Mouse (Mus musculus): ENCODE data around the gene Padi3. TPM values are rescaled to one million over a fixed set of nuclear protein-coding genes. Genes with fewer than 3 reads are reported as not detected.

Padi3 gene
- polyA plus RNA-seq, 1 experiment from 2014 or later, result not detected

DNA sequence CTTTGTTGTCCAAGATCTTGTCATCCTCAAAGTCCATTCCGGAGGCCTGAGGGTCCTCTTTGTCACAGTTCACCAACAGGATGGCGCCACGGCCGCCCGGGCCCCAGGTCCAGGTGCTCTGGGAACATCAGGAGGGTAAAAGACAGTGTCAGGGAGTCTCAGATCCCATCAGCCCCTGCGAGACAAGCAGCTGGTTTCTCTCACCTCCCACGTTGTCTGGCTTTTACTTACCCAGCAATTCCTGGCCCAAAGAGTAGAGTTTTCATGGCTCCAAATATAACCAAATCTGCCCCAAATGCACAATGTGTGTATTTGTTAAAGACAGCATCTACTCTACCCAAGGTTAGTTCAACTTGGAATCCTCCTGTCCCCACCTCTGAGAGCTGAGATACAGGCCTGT lies 48.8 kb downstream of the Padi3 start:
- H3K4me3 ChIP-seq (ENCODE audit: low read depth, low read length), result no peak overlapping the region
- H3K9me3 ChIP-seq (ENCODE audit: control insufficient read depth, low read length), result no peaks in the 10 kb centered on the region
- H3K27me3 ChIP-seq (ENCODE audit: control insufficient read depth, insufficient read depth, low read length), result no peaks in the 10 kb centered on the region
- no peak overlapping the region for H3K4me2 ChIP-seq (ENCODE audit: low read depth, low read length)
- ATAC-seq (ENCODE audit: low read depth), result no peak
- H3K9ac ChIP-seq (replicated peaks; ENCODE audit: low read depth, low read length), result no peak overlapping the region
- H3K36me3 ChIP-seq (ENCODE audit: control insufficient read depth, insufficient read depth, low read length), result no peaks in the 10 kb centered on the region
- no peak overlapping the region for H3K27ac ChIP-seq (ENCODE audit: low read depth, low read length)
- WGBS, result 91% methylated on average over 7 of the region's 7 CpGs
- no peaks in the 10 kb centered on the region for H3K4me1 ChIP-seq (ENCODE audit: control insufficient read depth, insufficient read depth, low read length)

- Histone ChIP-seq H3K9ac (replicated peaks; ENCODE audit: low read depth, low read length) (no peak overlapping the region), H3K36me3 (ENCODE audit: control insufficient read depth, insufficient read depth, low read length) (no peaks in the 10 kb centered on the region), H3K4me3 (ENCODE audit: low read depth, low read length) (no peak overlapping the region), H3K27me3 (ENCODE audit: control insufficient read depth, insufficient read depth, low read length) (no peaks in the 10 kb centered on the region), H3K4me1 (ENCODE audit: control insufficient read depth, insufficient read depth, low read length) (no peaks in the 10 kb centered on the region), H3K9me3 (ENCODE audit: control insufficient read depth, low read length) (no peaks in the 10 kb centered on the region), H3K27ac (ENCODE audit: low read depth, low read length) (no peak overlapping the region), H3K4me2 (ENCODE audit: low read depth, low read length) (no peak overlapping the region)
- no peak for ATAC-seq (ENCODE audit: low read depth)
- 90% methylated on average over 3 of the region's 3 CpGs for WGBS
Observed at GRCm38 (mm10) chr4:140755811-140756210, 54.6 kb downstream of the Padi3 start.

DNA sequence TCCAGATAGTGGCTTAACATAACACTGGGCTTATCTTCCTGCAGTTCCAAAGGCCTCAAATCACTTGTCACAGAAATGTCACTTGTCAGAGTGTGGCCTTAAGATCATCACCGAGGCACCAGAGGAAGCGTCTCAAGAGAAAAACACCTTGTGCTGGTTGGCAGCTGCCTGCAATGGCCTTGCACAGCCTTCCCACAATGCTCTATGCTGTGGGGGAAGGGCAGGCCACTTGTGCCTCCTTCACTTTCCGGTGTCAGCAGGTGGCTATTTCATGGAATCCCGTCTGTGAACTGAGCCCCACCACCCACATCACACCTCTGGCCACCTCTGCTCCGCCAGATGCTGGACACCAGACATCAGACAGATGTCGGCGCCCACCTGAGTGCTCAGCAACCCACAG lies 57.1 kb downstream of the Padi3 start:
- no peaks in the 10 kb centered on the region for H3K9me3 ChIP-seq (ENCODE audit: control insufficient read depth, low read length)
- no peak overlapping the region for H3K27ac ChIP-seq (ENCODE audit: low read depth, low read length)
- no peak for ATAC-seq (ENCODE audit: low read depth)
- H3K36me3 ChIP-seq (ENCODE audit: control insufficient read depth, insufficient read depth, low read length), result no peaks in the 10 kb centered on the region
- H3K9ac ChIP-seq (replicated peaks; ENCODE audit: low read depth, low read length), result no peak overlapping the region
- no peaks in the 10 kb centered on the region for H3K27me3 ChIP-seq (ENCODE audit: control insufficient read depth, insufficient read depth, low read length)
- 74% methylated on average over 7 of the region's 7 CpGs for WGBS
- no peaks in the 10 kb centered on the region for H3K4me1 ChIP-seq (ENCODE audit: control insufficient read depth, insufficient read depth, low read length)
- no peak overlapping the region for H3K4me3 ChIP-seq (ENCODE audit: low read depth, low read length)
- no peak overlapping the region for H3K4me2 ChIP-seq (ENCODE audit: low read depth, low read length)

DNA sequence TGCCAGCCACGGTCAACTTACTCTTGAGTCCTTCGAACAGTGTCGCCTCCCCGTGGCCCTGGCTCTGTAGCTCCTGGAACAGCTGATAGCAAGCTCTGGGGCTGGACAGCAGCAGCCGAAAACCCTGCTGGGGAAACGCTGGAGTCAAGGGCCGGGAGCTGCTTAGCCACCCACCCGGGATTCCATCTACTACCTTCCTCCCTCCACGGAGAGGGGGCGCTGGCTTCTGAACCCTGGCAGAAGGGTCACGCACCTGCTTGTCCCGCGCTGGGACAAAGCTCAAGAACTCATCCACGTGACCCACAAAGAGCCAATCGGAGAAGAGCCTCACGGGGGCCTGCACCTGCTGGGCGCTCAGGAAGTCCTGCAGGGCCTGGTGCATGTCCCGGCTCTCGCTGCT lies 60.1 kb downstream of the Padi3 start:
- Histone ChIP-seq H3K27ac (ENCODE audit: low read depth, low read length) (no peak overlapping the region), H3K4me1 (ENCODE audit: control insufficient read depth, insufficient read depth, low read length) (no peaks in the 10 kb centered on the region), H3K4me2 (ENCODE audit: low read depth, low read length) (peak overlapping the region; percentile 28), H3K9ac (replicated peaks; ENCODE audit: low read depth, low read length) (no peak overlapping the region), H3K27me3 (ENCODE audit: control insufficient read depth, insufficient read depth, low read length) (no peaks in the 10 kb centered on the region), H3K9me3 (ENCODE audit: control insufficient read depth, low read length) (no peaks in the 10 kb centered on the region), H3K36me3 (ENCODE audit: control insufficient read depth, insufficient read depth, low read length) (no peaks in the 10 kb centered on the region), H3K4me3 (ENCODE audit: low read depth, low read length) (no peak overlapping the region)
- WGBS, result 3% methylated on average over 19 of the region's 19 CpGs
- ATAC-seq (ENCODE audit: low read depth), result no peak

GRCm38 (mm10) chr4:140747978-140748377 lies 62.5 kb downstream of the Padi3 start:
- no peak for ATAC-seq (ENCODE audit: low read depth)
- no peaks in the 10 kb centered on the region for H3K36me3 ChIP-seq (ENCODE audit: control insufficient read depth, insufficient read depth, low read length)
- no peak overlapping the region for H3K27ac ChIP-seq (ENCODE audit: low read depth, low read length)
- H3K4me1 ChIP-seq (ENCODE audit: control insufficient read depth, insufficient read depth, low read length), result no peaks in the 10 kb centered on the region
- H3K27me3 ChIP-seq (ENCODE audit: control insufficient read depth, insufficient read depth, low read length), result no peaks in the 10 kb centered on the region
- no peak overlapping the region for H3K4me2 ChIP-seq (ENCODE audit: low read depth, low read length)
- WGBS, result 39% methylated on average over 12 of the region's 12 CpGs
- no peaks in the 10 kb centered on the region for H3K9me3 ChIP-seq (ENCODE audit: control insufficient read depth, low read length)
- H3K9ac ChIP-seq (replicated peaks; ENCODE audit: low read depth, low read length), result no peak overlapping the region
- no peak overlapping the region for H3K4me3 ChIP-seq (ENCODE audit: low read depth, low read length)

GRCm38 (mm10) chr4:140744654-140745053 lies 65.8 kb downstream of the Padi3 start:
- no peak overlapping the region for H3K4me3 ChIP-seq (ENCODE audit: low read depth, low read length)
- no peaks in the 10 kb centered on the region for H3K36me3 ChIP-seq (ENCODE audit: control insufficient read depth, insufficient read depth, low read length)
- H3K4me1 ChIP-seq (ENCODE audit: control insufficient read depth, insufficient read depth, low read length), result no peaks in the 10 kb centered on the region
- ATAC-seq (ENCODE audit: low read depth), result no peak
- H3K27me3 ChIP-seq (ENCODE audit: control insufficient read depth, insufficient read depth, low read length), result no peaks in the 10 kb centered on the region
- no peak overlapping the region for H3K27ac ChIP-seq (ENCODE audit: low read depth, low read length)
- no peak overlapping the region for H3K9ac ChIP-seq (replicated peaks; ENCODE audit: low read depth, low read length)
- WGBS, result 21% methylated on average over 3 of the region's 3 CpGs
- no peaks in the 10 kb centered on the region for H3K9me3 ChIP-seq (ENCODE audit: control insufficient read depth, low read length)
- H3K4me2 ChIP-seq (ENCODE audit: low read depth, low read length), result no peak overlapping the region

GRCm38 (mm10) chr4:140743086-140743485 lies 67.4 kb downstream of the Padi3 start:
- Histone ChIP-seq H3K4me1 (ENCODE audit: control insufficient read depth, insufficient read depth, low read length) (no peaks in the 10 kb centered on the region), H3K4me2 (ENCODE audit: low read depth, low read length) (no peak overlapping the region), H3K9ac (replicated peaks; ENCODE audit: low read depth, low read length) (no peak overlapping the region), H3K27ac (ENCODE audit: low read depth, low read length) (no peak overlapping the region), H3K27me3 (ENCODE audit: control insufficient read depth, insufficient read depth, low read length) (no peaks in the 10 kb centered on the region), H3K9me3 (ENCODE audit: control insufficient read depth, low read length) (no peaks in the 10 kb centered on the region), H3K36me3 (ENCODE audit: control insufficient read depth, insufficient read depth, low read length) (no peaks in the 10 kb centered on the region), H3K4me3 (ENCODE audit: low read depth, low read length) (no peak overlapping the region)
- WGBS, result 49% methylated on average over 4 of the region's 4 CpGs
- ATAC-seq (ENCODE audit: low read depth), result no peak

DNA sequence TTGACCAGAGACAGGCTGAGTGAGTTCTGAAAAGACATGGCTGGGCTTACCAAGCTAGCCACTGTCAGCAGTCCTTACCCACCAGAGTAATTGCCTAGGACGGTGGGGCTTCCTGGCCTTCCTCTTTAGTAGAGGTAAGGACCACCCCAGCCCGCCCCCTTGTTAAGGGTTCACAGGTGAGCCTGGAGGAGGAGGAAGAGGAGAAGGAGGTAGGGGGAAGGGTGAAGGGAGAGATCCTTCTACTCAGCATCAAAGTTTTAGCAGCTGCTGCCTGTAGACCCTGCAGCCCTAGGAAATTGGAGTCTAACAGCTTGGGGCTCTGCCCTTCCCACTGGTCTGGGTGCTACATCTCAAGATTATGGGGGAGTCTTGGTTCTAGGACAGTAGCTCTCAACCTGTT lies 67.9 kb downstream of the Padi3 start, which contains the start of gene Padi6:
Padi6 (minus strand) TSS at position 101 of the 400 bp plus-strand sequence.
- Histone ChIP-seq H3K36me3 (ENCODE audit: control insufficient read depth, insufficient read depth, low read length) (no peaks in the 10 kb centered on the region), H3K27ac (ENCODE audit: low read depth, low read length) (no peak within 1 kb of the TSS), H3K9me3 (ENCODE audit: control insufficient read depth, low read length) (no peaks in the 10 kb centered on the region), H3K4me3 (ENCODE audit: low read depth, low read length) (no peak within 1 kb of the TSS), H3K9ac (replicated peaks; ENCODE audit: low read depth, low read length) (no peak within 1 kb of the TSS), H3K4me2 (ENCODE audit: low read depth, low read length) (no peak within 1 kb of the TSS), H3K27me3 (ENCODE audit: control insufficient read depth, insufficient read depth, low read length) (no peaks in the 10 kb centered on the region), H3K4me1 (ENCODE audit: control insufficient read depth, insufficient read depth, low read length) (no peaks in the 10 kb centered on the region)
- WGBS, result 72% methylated on average over 2 of the region's 2 CpGs
- no peak for ATAC-seq (ENCODE audit: low read depth)

DNA sequence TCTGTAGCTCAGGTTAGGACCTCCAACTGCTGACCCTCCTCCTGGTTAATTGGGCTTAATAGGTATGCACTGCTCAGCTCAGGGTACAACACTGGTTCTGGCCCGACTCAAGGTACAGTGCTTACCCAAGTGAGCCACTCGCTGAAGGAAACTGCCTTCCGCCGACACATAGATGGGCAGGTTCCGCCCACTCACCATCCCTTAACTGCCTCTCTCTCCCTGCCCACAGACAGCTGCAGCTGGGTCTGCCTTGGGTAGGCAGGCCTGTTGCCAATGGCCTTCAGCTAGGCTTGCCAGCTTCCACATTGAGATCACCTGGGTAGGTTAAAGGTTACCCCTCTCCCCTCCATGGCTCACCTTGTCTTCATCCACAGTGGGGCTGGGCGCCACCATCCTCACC lies 69.0 kb downstream of the Padi3 start:
- Histone ChIP-seq H3K9ac (replicated peaks; ENCODE audit: low read depth, low read length) (no peak overlapping the region), H3K9me3 (ENCODE audit: control insufficient read depth, low read length) (no peaks in the 10 kb centered on the region), H3K36me3 (ENCODE audit: control insufficient read depth, insufficient read depth, low read length) (no peaks in the 10 kb centered on the region), H3K4me1 (ENCODE audit: control insufficient read depth, insufficient read depth, low read length) (no peaks in the 10 kb centered on the region), H3K4me3 (ENCODE audit: low read depth, low read length) (no peak overlapping the region), H3K4me2 (ENCODE audit: low read depth, low read length) (no peak overlapping the region), H3K27ac (ENCODE audit: low read depth, low read length) (no peak overlapping the region), H3K27me3 (ENCODE audit: control insufficient read depth, insufficient read depth, low read length) (no peaks in the 10 kb centered on the region)
- 90% methylated on average over 6 of the region's 6 CpGs for WGBS
- no peak for ATAC-seq (ENCODE audit: low read depth)

- ATAC-seq (ENCODE audit: low read depth), result no peak
- H3K4me1 ChIP-seq (ENCODE audit: control insufficient read depth, insufficient read depth, low read length), result no peaks in the 10 kb centered on the region
- 94% methylated on average over 11 of the region's 11 CpGs for WGBS
Observed at GRCm38 (mm10) chr4:140740655-140741054, 69.8 kb downstream of the Padi3 start.

More at GRCm38 (mm10) chr4:140740655-140741054, 69.8 kb downstream of the Padi3 start:
- no peak overlapping the region for H3K9ac ChIP-seq (replicated peaks; ENCODE audit: low read depth, low read length)
- H3K36me3 ChIP-seq (ENCODE audit: control insufficient read depth, insufficient read depth, low read length), result no peaks in the 10 kb centered on the region
- H3K4me3 ChIP-seq (ENCODE audit: low read depth, low read length), result no peak overlapping the region
- H3K27ac ChIP-seq (ENCODE audit: low read depth, low read length), result no peak overlapping the region
- H3K4me2 ChIP-seq (ENCODE audit: low read depth, low read length), result no peak overlapping the region
- no peaks in the 10 kb centered on the region for H3K9me3 ChIP-seq (ENCODE audit: control insufficient read depth, low read length)
- H3K27me3 ChIP-seq (ENCODE audit: control insufficient read depth, insufficient read depth, low read length), result no peaks in the 10 kb centered on the region

Measured in neural tube, embryonic 14.5 days (tissue).